Mouse (Mus musculus): ENCODE measurements around the gene Galnt15. TPM values are rescaled to one million over a fixed set of nuclear protein-coding genes. Genes with fewer than 3 reads are reported as not detected.

Galnt15 gene
- polyA plus RNA-seq, 1 experiment from 2014 or later, result 0.24 TPM

- H3K4me3 ChIP-seq, result no peak overlapping the region
- peaks cover 11% of the 10 kb centered on the region for H3K4me1 ChIP-seq
- ATAC-seq (ENCODE audit: insufficient number of reproducible peaks, insufficient read depth, low FRiP score, low TSS enrichment), result no peak
- no peak overlapping the region for H3K4me2 ChIP-seq (replicated peaks)
- H3K27ac ChIP-seq, result no peak overlapping the region
- H3K36me3 ChIP-seq, result peaks cover 19% of the 10 kb centered on the region
- WGBS, result 57% methylated on average over 1 of the region's 1 CpGs
- no peak overlapping the region for H3K9ac ChIP-seq
- no peaks in the 10 kb centered on the region for H3K9me3 ChIP-seq
- H3K27me3 ChIP-seq, result no peaks in the 10 kb centered on the region
Observed at GRCm38 (mm10) chr14:32093018-32093417, 64.2 kb downstream of the Galnt15 start.

GRCm38 (mm10) chr14:32093500-32094117 is 64.8 kb downstream of the Galnt15 start:
- WGBS, result 86% methylated on average over 11 of the region's 11 CpGs

GRCm38 (mm10) chr14:32095646-32096045 is 66.9 kb downstream of the Galnt15 start:
- Histone ChIP-seq H3K4me3 (no peak overlapping the region), H3K9me3 (no peaks in the 10 kb centered on the region), H3K9ac (no peak overlapping the region), H3K27ac (no peak overlapping the region), H3K4me1 (peaks cover 11% of the 10 kb centered on the region), H3K27me3 (no peaks in the 10 kb centered on the region), H3K36me3 (peaks cover 44% of the 10 kb centered on the region), H3K4me2 (replicated peaks) (no peak overlapping the region)
- 87% methylated on average over 5 of the region's 5 CpGs for WGBS
- ATAC-seq (ENCODE audit: insufficient number of reproducible peaks, insufficient read depth, low FRiP score, low TSS enrichment), result no peak

More at GRCm38 (mm10) chr14:32093500-32094117, 64.8 kb downstream of the Galnt15 start:
- H3K4me2 ChIP-seq (replicated peaks), result no peak overlapping the region
- H3K9me3 ChIP-seq, result no peaks in the 10 kb centered on the region
- peaks cover 11% of the 10 kb centered on the region for H3K4me1 ChIP-seq
- H3K9ac ChIP-seq, result no peak overlapping the region
- no peak for ATAC-seq (ENCODE audit: insufficient number of reproducible peaks, insufficient read depth, low FRiP score, low TSS enrichment)
- no peak overlapping the region for H3K4me3 ChIP-seq
- H3K27me3 ChIP-seq, result no peaks in the 10 kb centered on the region
- H3K27ac ChIP-seq, result no peak overlapping the region
- H3K36me3 ChIP-seq, result peaks cover 25% of the 10 kb centered on the region

GRCm38 (mm10) chr14:32096740-32097139 is 68.0 kb downstream of the Galnt15 start:
- H3K36me3 ChIP-seq, result peaks cover 44% of the 10 kb centered on the region
- no peak overlapping the region for H3K27ac ChIP-seq
- peaks cover under 1% of the 10 kb centered on the region for H3K4me1 ChIP-seq
- ATAC-seq (ENCODE audit: insufficient number of reproducible peaks, insufficient read depth, low FRiP score, low TSS enrichment), result no peak
- H3K4me3 ChIP-seq, result no peak overlapping the region
- WGBS, result 76% methylated on average over 5 of the region's 5 CpGs
- H3K9ac ChIP-seq, result no peak overlapping the region
- H3K9me3 ChIP-seq, result no peaks in the 10 kb centered on the region
- H3K27me3 ChIP-seq, result no peaks in the 10 kb centered on the region
- no peak overlapping the region for H3K4me2 ChIP-seq (replicated peaks)

GRCm38 (mm10) chr14:32097691-32098090 is 68.9 kb downstream of the Galnt15 start:
- 93% methylated on average over 7 of the region's 7 CpGs for whole genome bisulfite sequencing
- ATAC-seq (ENCODE audit: insufficient number of reproducible peaks, insufficient read depth, low FRiP score, low TSS enrichment), result no peak
- H3K9ac ChIP-seq, result no peak overlapping the region
- no peak overlapping the region for H3K4me3 ChIP-seq
- H3K9me3 ChIP-seq, result no peaks in the 10 kb centered on the region
- H3K27ac ChIP-seq, result no peak overlapping the region
- no peaks in the 10 kb centered on the region for H3K27me3 ChIP-seq
- H3K36me3 ChIP-seq, result peaks cover 53% of the 10 kb centered on the region
- H3K4me1 ChIP-seq, result no peaks in the 10 kb centered on the region
- no peak overlapping the region for H3K4me2 ChIP-seq (replicated peaks)

GRCm38 (mm10) chr14:32098951-32099350 is 70.2 kb downstream of the Galnt15 start:
- H3K9me3 ChIP-seq, result no peaks in the 10 kb centered on the region
- no peak for ATAC-seq (ENCODE audit: insufficient number of reproducible peaks, insufficient read depth, low FRiP score, low TSS enrichment)
- H3K9ac ChIP-seq, result no peak overlapping the region
- WGBS, result 92% methylated on average over 3 of the region's 3 CpGs
- peaks cover 60% of the 10 kb centered on the region for H3K36me3 ChIP-seq
- H3K4me1 ChIP-seq, result no peaks in the 10 kb centered on the region
- no peaks in the 10 kb centered on the region for H3K27me3 ChIP-seq
- no peak overlapping the region for H3K4me3 ChIP-seq
- no peak overlapping the region for H3K4me2 ChIP-seq (replicated peaks)
- no peak overlapping the region for H3K27ac ChIP-seq

- H3K36me3 ChIP-seq, result peaks cover 36% of the 10 kb centered on the region
- no peak overlapping the region for H3K9ac ChIP-seq
- no peak overlapping the region for H3K27ac ChIP-seq
- no peak overlapping the region for H3K4me3 ChIP-seq
- H3K27me3 ChIP-seq, result no peaks in the 10 kb centered on the region
- no peaks in the 10 kb centered on the region for H3K4me1 ChIP-seq
- H3K4me2 ChIP-seq (replicated peaks), result no peak overlapping the region
- ATAC-seq (ENCODE audit: insufficient number of reproducible peaks, insufficient read depth, low FRiP score, low TSS enrichment), result no peak
- WGBS, result 80% methylated on average over 4 of the region's 4 CpGs
- H3K9me3 ChIP-seq, result no peaks in the 10 kb centered on the region
Observed at GRCm38 (mm10) chr14:32103556-32103955, 74.8 kb downstream of the Galnt15 start.

GRCm38 (mm10) chr14:32105663-32106062 is 76.9 kb downstream of the Galnt15 start:
- H3K27me3 ChIP-seq, result no peaks in the 10 kb centered on the region
- no peak overlapping the region for H3K27ac ChIP-seq
- WGBS, result 57% methylated on average over 7 of the region's 7 CpGs
- no peak for ATAC-seq (ENCODE audit: insufficient number of reproducible peaks, insufficient read depth, low FRiP score, low TSS enrichment)
- H3K4me3 ChIP-seq, result no peak overlapping the region
- no peaks in the 10 kb centered on the region for H3K9me3 ChIP-seq
- H3K36me3 ChIP-seq, result 0 out of 2 replicates have a peak, but pooled peaks cover 16% of the 10 kb centered on the region
- no peaks in the 10 kb centered on the region for H3K4me1 ChIP-seq
- H3K4me2 ChIP-seq (replicated peaks), result no peak overlapping the region
- H3K9ac ChIP-seq, result no peak overlapping the region

- WGBS, result 90% methylated on average over 4 of the region's 4 CpGs
- no peaks in the 10 kb centered on the region for H3K4me1 ChIP-seq
- H3K27me3 ChIP-seq, result no peaks in the 10 kb centered on the region
- H3K9ac ChIP-seq, result no peak overlapping the region
- no peak overlapping the region for H3K4me3 ChIP-seq
- H3K27ac ChIP-seq, result no peak overlapping the region
- ATAC-seq (ENCODE audit: insufficient number of reproducible peaks, insufficient read depth, low FRiP score, low TSS enrichment), result no peak
- H3K9me3 ChIP-seq, result no peaks in the 10 kb centered on the region
- H3K36me3 ChIP-seq, result 0 out of 2 replicates have a peak, but pooled peaks cover 15% of the 10 kb centered on the region
- H3K4me2 ChIP-seq (replicated peaks), result no peak overlapping the region
Observed at GRCm38 (mm10) chr14:32106911-32107310, 78.1 kb downstream of the Galnt15 start.

Other genes starting within 250 kb of the Galnt15 start
- 9.9 and 11.0 TPM in 2 replicates for gene Ankrd28, start 198.3 kb upstream of the Galnt15 start, polyA plus RNA-seq (2016; fragmentation: Nextera tagmentation; extraction: Ambion mirVana)
- gene Oxnad1, start 56.4 kb downstream of the Galnt15 start, polyA plus RNA-seq (2016; fragmentation: Nextera tagmentation; extraction: Ambion mirVana), result 13.9 and 16.0 TPM in 2 replicates
- gene Dph3, start 56.7 kb downstream of the Galnt15 start, polyA plus RNA-seq (2016; fragmentation: Nextera tagmentation; extraction: Ambion mirVana), result 76.0 and 77.9 TPM in 2 replicates
- not detected in 2 replicates for gene Msmb, start 113.0 kb downstream of the Galnt15 start, polyA plus RNA-seq (2016; fragmentation: Nextera tagmentation; extraction: Ambion mirVana)
- gene Ncoa4, start 130.9 kb downstream of the Galnt15 start, polyA plus RNA-seq (2016; fragmentation: Nextera tagmentation; extraction: Ambion mirVana), result 74.0 and 80.0 TPM in 2 replicates
- 257 and 265 TPM in 2 replicates for gene Timm23, start 172.9 kb downstream of the Galnt15 start, polyA plus RNA-seq (2016; fragmentation: Nextera tagmentation; extraction: Ambion mirVana)
- gene Parg, start 173.0 kb downstream of the Galnt15 start, polyA plus RNA-seq (2016; fragmentation: Nextera tagmentation; extraction: Ambion mirVana), result 58.7 and 59.7 TPM in 2 replicates

Measured in embryonic facial prominence, embryonic 12.5 days (tissue).